Mouse (Mus musculus) heart, postnatal 0 days (tissue): ENCODE data around the gene Trib2.
A peak's percentile ranks its signal among the peaks of the same experiment; 100 is the strongest.

Experiments
- CTCF ChIP-seq: IDR thresholded peaks from 2 replicates; pipeline ENCODE4 v1.5.1; 2016; ENCODE audit warnings: antibody characterized with exemption, control low read depth, low read depth
- EP300 ChIP-seq: IDR thresholded peaks from 2 replicates; pipeline ENCODE4 v1.6.1; 2016; ENCODE audit warnings: antibody characterized with exemption, low read depth

DNA sequence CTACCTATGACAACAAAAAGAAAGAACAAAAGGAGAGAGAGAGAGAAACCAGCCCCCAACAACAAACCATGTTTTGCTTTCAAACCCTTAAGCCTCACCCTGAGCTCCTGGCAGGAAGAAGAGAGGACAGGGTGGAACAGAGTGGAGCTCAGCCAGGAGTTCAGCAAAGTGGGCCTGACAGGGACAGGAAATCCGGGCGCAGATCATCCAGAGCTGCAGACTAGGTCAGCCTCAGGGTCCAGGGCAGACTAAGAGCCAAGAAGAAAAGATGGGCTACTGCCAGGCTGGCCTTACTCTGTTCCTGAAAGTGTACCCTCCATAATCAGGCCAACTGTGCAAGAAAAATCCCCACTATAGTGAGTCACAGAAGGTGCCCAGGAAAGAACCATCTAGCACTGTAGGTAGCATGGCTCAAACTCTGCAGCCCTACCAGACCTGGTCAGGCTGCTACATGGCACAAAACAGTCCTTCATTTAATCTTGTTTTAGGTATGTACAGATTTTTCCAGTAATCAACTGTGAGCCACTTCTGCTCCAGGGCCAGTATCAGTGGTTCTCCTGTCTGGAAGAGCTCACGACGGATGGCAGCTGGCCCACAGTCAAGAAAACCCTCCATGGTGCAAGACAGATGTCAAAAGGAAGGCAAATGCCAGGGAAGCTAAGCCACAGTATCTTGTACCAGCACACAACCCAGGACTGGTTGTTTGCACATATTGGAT, 16.4 kb downstream of the Trib2 start:
- TF ChIP-seq CTCF (no peak), EP300 (peak; percentile 33; the same call in 1 of the 2 replicates)
